Mouse (Mus musculus) lung, postnatal 0 days (tissue): ENCODE results near the gene Gna14. TPM values are rescaled to one million over a fixed set of nuclear protein-coding genes. Genes with fewer than 3 reads are reported as not detected.

Source experiments
- ATAC-seq: fragments of 200-750 bp; cut with Nextera tagmentation; 2 replicates; pipeline ENCODE4 v1.8.0; 2017; ENCODE audit warnings: moderate library complexity
- DNase-seq: peaks from one replicate; pipeline ENCODE4 v3.0.0-alpha.2; 2016; ENCODE audit warnings: low spot score
- H3K27ac ChIP-seq: fragments of 300-500 bp; sonication (generic); 2 replicates; pipeline ENCODE4 v1.5.1; 2014; ENCODE audit warnings: antibody characterized with exemption, mild to moderate bottlenecking, low read length, mixed read lengths
- H3K27me3 ChIP-seq: fragments of 300-500 bp; sonication (generic); replicated peaks from 2 replicates; pipeline ENCODE4 v1.6.1; 2014; ENCODE audit warnings: low read length, mixed read lengths; ENCODE audit not compliant: insufficient read depth
- H3K36me3 ChIP-seq: fragments of 300-500 bp; sonication (generic); 2 replicates; pipeline ENCODE4 v1.6.1; 2014; ENCODE audit warnings: low read length, mixed read lengths; ENCODE audit not compliant: insufficient read depth
- H3K4me1 ChIP-seq: fragments of 300-500 bp; sonication (generic); 2 replicates; pipeline ENCODE4 v1.6.1; 2014; ENCODE audit warnings: antibody characterized with exemption, low read depth, low read length, mixed read lengths; ENCODE audit not compliant: insufficient read depth
- H3K4me2 ChIP-seq: fragments of 300-500 bp; sonication (generic); replicated peaks from 2 replicates; pipeline ENCODE4 v1.6.1; 2014; ENCODE audit warnings: low read depth, mild to moderate bottlenecking, low read length, moderate library complexity, mixed read lengths
- H3K4me3 ChIP-seq: fragments of 300-500 bp; sonication (generic); 2 replicates; pipeline ENCODE4 v1.5.1; 2014; ENCODE audit warnings: low read depth, low read length
- H3K9ac ChIP-seq: fragments of 300-500 bp; sonication (generic); replicated peaks from 2 replicates; pipeline ENCODE4 v1.6.1; 2014; ENCODE audit warnings: low read depth, mild to moderate bottlenecking
- H3K9me3 ChIP-seq: fragments of 300-500 bp; sonication (generic); 2 replicates; pipeline ENCODE4 v1.6.1; 2016; ENCODE audit warnings: low read length, mixed read lengths
- CTCF ChIP-seq: IDR thresholded peaks from 2 replicates; pipeline ENCODE4 v1.5.1; 2016; ENCODE audit warnings: antibody characterized with exemption, mild to moderate bottlenecking
- EP300 ChIP-seq: IDR thresholded peaks from 2 replicates; pipeline ENCODE4 v1.6.1; 2016; ENCODE audit warnings: antibody characterized with exemption, mild to moderate bottlenecking, control low read depth
- WGBS: fragments of 180-500 bp; shearing (Covaris S2); extraction: QIAGEN DNeasy Blood & Tissue Kit; methylation state at CpG from one replicate; pipeline ENCODE4 v1.1.7; 2014; 5-methylcytosine and 5-hydroxymethylcytosine counted together
- polyA plus RNA-seq: library from polyadenylated mRNA; unstranded; fragments of >200 nt; fragmentation: Nextera tagmentation; extraction: Ambion mirVana; gene quantifications from 2 replicates; pipeline ENCODE4 v1.2.1, GENCODE M21; 2015

Gene Gna14
- polyA plus RNA-seq, 1 experiment from 2014 or later: 15.6 TPM

DNA sequence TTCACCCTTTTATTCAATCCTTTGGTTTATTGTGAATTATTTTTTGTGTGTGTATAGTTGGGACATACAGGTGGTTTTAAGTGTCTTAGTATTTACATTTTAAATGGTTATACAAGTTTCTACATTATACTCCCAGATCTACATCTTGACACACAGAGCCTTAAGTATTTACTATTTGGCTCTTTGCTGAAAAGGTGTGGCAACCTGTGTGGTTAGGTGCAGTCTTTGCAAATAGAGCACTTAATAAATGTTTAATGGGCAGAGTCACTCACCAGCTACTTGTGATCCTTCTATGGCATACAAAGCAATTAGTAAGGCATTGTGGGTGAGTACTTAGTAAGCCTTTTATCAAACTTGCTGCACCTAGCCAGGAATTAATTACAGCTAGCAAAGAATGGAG is 24.3 kb upstream of the Gna14 start:
- peak; percentile 62 for ATAC-seq
- H3K9me3 ChIP-seq: no peaks in the 10 kb centered on the region

DNA sequence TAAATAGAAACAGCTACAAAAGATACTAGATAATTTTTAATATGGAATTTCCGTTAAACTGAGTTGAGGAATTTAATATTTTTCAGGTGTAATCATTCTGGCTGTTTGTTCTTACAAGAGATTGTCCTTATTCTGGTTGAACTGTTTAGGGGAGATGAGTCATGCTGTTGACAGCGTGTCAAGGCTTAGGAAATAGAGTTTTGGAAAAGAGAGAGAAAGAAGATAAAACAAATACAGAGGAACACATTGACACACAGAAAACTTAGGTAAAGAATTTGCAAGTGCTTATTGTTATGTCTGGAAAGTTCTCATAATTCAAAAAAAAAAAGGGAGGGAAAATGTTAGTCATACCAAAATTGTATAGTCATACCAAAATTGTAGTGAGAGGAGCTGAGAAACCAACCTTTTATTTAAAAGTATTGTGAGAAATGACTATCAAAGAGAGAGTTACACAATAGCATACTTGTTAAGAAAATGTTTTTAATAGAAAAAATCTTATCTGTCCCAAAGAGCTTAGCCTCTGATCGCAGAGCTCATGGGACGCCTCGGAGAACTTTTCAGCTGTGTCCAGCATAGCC is 17.4 kb upstream of the Gna14 start:
- Histone ChIP-seq H3K4me2 (no peak overlapping the region), H3K9me3 (no peaks in the 10 kb centered on the region), H3K4me1 (no peaks in the 10 kb centered on the region), H3K27ac (no peak overlapping the region), H3K4me3 (no peak overlapping the region), H3K36me3 (no peaks in the 10 kb centered on the region), H3K27me3 (no peaks in the 10 kb centered on the region), H3K9ac (no peak overlapping the region)
- DNase-seq: no peak
- 82% methylated on average over 5 of the region's 5 CpGs for WGBS
- ATAC-seq: no peak
- TF ChIP-seq EP300 (no peak), CTCF (no peak)

More for the DNA sequence above, 24.3 kb upstream of the Gna14 start:
- Histone ChIP-seq H3K4me2 (no peak overlapping the region), H3K4me1 (no peaks in the 10 kb centered on the region), H3K36me3 (no peaks in the 10 kb centered on the region), H3K9ac (no peak overlapping the region), H3K4me3 (no peak overlapping the region), H3K27ac (no peak overlapping the region), H3K27me3 (no peaks in the 10 kb centered on the region)
- TF ChIP-seq CTCF (no peak), EP300 (no peak)
- DNase-seq: peak; percentile 50

DNA sequence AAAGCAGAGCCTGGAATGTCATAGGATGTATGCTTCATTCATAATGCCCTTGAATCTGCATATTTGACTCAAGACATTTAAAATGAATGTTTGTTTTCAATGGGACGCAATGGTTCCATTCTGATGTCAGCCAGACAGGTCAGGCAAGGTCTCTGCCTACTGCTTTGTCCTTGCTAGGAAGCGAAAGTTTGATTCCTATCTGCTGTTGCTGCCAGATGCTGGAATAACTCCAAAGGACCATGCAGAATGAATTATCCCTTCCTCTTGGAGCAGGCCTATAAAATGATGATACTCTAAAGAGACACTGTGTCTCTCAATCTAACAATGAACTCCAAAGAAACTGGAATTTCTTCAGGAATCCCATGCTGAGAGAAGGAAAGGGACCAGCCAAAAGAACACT is 10.0 kb upstream of the Gna14 start:
- no peak overlapping the region for H3K4me3 ChIP-seq
- H3K9ac ChIP-seq: no peak overlapping the region
- no peaks in the 10 kb centered on the region for H3K4me1 ChIP-seq
- no peak overlapping the region for H3K4me2 ChIP-seq
- no peaks in the 10 kb centered on the region for H3K36me3 ChIP-seq
- ATAC-seq (no peak), DNase-seq (no peak)
- no peaks in the 10 kb centered on the region for H3K27me3 ChIP-seq
- TF ChIP-seq EP300 (no peak), CTCF (no peak)
- H3K9me3 ChIP-seq: no peaks in the 10 kb centered on the region
- no peak overlapping the region for H3K27ac ChIP-seq
- WGBS: 44% methylated on average over 2 of the region's 2 CpGs

DNA sequence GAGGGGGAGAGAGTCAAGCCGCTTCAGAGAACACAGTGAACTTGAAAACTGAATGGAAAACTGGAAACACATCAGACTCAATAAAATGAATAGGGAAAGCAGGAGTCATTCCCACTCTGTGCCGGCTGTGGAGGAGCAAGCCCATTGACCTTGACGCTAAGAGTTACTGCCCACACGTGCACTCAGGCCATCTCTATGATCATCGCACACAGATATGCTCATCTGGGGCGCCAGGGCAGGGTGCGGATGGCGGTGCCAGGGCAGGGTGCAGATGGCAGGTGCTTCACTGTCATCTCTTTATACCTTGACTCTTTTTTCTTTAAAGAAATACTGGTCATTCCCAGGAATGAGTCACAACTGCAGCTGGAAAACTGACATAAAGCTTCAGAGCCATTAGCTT is 4.2 kb upstream of the Gna14 start:
- ATAC-seq (no peak), DNase-seq (no peak)
- Histone ChIP-seq H3K27ac (no peak overlapping the region), H3K27me3 (no peaks in the 10 kb centered on the region), H3K4me2 (no peak overlapping the region), H3K4me1 (peaks cover 14% of the 10 kb centered on the region), H3K9me3 (no peaks in the 10 kb centered on the region), H3K36me3 (no peaks in the 10 kb centered on the region), H3K4me3 (no peak overlapping the region), H3K9ac (no peak overlapping the region)
- TF ChIP-seq EP300 (no peak), CTCF (no peak)
- 83% methylated on average over 8 of the region's 8 CpGs for WGBS

DNA sequence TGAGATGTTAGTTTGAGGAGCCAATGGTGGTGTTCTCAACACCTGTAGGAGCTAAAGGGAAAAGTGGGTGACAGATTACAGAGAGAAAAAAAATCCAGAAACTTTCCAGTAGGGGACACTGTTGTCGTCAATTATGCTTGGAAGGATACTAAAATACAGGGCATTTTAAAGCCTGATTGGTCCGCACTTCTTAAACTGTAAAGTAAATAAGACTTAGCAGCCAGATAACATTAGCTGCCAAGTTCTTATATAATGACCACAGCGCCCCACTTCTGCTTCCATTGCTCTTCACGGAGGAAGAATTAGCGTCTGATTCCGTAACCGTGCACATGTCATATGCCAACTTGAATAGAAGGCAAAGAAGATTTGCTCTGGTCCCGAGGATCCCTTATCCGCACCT is 683 bp upstream of the Gna14 start:
- no peak for TF ChIP-seq EP300
- TF ChIP-seq CTCF: peak; percentile 74
- Histone ChIP-seq H3K27ac (peak overlapping the region; percentile 26; the same call in 1 of the 2 replicates), H3K36me3 (no peaks in the 10 kb centered on the region), H3K4me1 (peaks cover 14% of the 10 kb centered on the region), H3K4me2 (peak overlapping the region; percentile 90), H3K9me3 (no peaks in the 10 kb centered on the region), H3K27me3 (no peaks in the 10 kb centered on the region), H3K4me3 (peak overlapping the region; percentile 43), H3K9ac (no peak overlapping the region)
- DNase-seq (peak; percentile 85), ATAC-seq (peak; percentile 52)
- 3% methylated on average over 9 of the region's 9 CpGs for WGBS

DNA sequence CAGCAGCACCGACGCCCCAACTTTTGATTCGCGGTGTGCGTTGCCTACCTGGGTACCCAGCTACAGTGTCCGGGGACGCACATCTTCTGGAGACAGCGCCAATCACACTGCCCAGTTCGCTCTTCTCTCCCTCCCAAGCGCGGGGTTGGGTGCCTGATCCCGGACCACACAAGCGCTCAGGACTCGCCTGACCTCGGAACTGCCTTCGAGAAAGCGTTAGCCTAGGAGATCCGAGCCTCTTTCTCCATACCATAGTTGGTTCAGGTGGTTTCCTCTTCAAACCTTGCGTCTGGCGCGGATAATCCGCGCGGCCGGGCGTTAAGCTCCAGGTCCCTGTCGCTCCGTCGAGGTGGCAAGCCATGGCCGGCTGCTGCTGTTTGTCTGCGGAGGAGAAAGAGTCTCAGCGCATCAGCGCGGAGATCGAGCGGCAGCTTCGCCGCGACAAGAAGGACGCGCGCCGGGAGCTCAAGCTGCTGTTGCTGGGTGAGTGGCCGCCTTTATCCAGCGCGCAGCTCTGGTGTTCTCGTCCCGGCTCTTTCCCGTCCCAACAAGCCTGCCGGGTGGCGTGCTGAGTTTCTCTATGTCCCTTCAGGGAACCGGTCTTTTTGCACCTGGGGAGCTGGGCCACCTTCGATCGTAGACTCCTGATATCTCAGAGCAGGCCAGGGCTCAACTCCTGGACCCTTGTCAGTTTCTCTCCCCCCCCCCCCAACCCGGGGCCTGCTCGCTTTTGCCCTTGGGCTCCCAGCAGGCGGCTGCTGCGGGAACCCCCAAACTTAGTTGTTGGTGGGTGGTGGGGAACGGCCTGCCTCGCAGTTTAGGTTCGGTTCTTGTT is 990 bp downstream of the Gna14 start:
- 4% methylated on average over 61 of the region's 61 CpGs for WGBS
- TF ChIP-seq EP300: no peak
- TF ChIP-seq CTCF: no peak
- H3K27ac ChIP-seq: peak overlapping the region; percentile 26; the same call in 1 of the 2 replicates

More for the DNA sequence above, 990 bp downstream of the Gna14 start:
- Histone ChIP-seq H3K9me3 (no peaks in the 10 kb centered on the region), H3K4me1 (peaks cover 14% of the 10 kb centered on the region), H3K9ac (peak overlapping the region; percentile 33), H3K4me3 (peak overlapping the region; percentile 43), H3K27me3 (no peaks in the 10 kb centered on the region), H3K4me2 (peak overlapping the region; percentile 90), H3K36me3 (no peaks in the 10 kb centered on the region)
- no peak for DNase-seq
- ATAC-seq: peak; percentile 3; the same call in 1 of the 2 replicates
